Mouse (Mus musculus): ENCODE measurements around the gene Vps53. TPM values are rescaled to one million over a fixed set of nuclear protein-coding genes. Genes with fewer than 3 reads are reported as not detected.
A peak's percentile ranks its signal among the peaks of the same experiment; 100 is the strongest.

Vps53 gene
- polyA plus RNA-seq, 1 experiment, result 55.8 TPM

DNA sequence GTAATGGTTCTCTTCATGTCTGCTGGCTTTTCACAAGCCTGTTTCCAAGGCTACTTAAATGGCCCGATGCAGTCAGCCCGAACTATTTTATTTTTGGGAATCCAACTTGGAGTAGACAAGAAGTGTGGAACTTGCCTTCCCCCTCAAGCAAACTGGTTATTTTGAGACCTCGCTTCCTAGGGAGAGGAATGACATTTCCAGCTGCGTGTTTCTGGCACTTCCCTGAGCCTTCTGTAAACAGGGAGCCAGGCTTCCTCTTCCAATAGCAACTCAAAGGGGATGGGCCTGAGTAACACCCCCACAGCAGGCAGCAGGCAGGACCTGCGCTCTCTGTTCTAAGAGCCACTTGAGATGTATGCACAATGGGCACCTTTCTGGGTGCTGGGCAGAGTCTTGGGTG is 136.6 kb downstream of the Vps53 start:
- TF ChIP-seq POLR2A (IDR thresholded peaks at IDR 0.05; ENCODE audit: borderline replicate concordance, extremely low read depth, insufficient read depth, insufficient read length, poor library complexity, severe bottlenecking) (no peak), CTCF (IDR thresholded peaks at IDR 0.05; ENCODE audit: borderline replicate concordance, extremely low read depth, insufficient read depth, insufficient read length) (no peak)
- peak; percentile 31 for DNase-seq (ENCODE audit: low read depth)

DNA sequence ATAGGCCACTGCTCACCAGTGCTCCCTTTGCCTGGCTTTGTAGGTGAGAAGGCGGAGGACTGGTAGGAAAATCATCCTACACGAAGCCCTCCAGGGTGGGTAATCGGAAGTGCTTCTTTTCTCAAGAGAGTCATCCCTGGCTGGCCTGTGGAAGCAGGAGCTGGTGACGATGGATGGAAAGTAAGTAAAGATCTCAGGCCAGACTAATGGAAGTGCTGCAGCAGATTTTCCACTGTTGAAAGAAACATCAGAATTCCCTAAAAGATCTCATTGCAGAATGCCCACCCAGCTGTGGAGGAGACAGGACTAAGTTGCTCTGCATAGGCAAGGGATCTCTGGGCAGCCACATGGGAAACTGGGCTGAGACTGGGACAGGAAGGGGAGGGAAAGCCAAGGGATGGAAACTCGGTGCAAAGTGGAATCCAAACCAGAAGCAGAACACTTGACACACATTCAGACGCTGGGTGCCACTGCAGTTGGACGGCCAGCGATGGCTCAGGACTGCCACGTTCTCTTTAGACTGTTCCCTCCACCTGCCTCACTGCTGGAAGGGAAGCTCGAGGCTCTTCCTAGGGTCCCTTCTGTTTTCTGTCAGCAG is 137.3 kb downstream of the Vps53 start:
- TF ChIP-seq CTCF (IDR thresholded peaks at IDR 0.05; ENCODE audit: borderline replicate concordance, extremely low read depth, insufficient read depth, insufficient read length), result no peak
- no peak for TF ChIP-seq POLR2A (IDR thresholded peaks at IDR 0.05; ENCODE audit: borderline replicate concordance, extremely low read depth, insufficient read depth, insufficient read length, poor library complexity, severe bottlenecking)
- DNase-seq (ENCODE audit: low read depth), result no peak

DNA sequence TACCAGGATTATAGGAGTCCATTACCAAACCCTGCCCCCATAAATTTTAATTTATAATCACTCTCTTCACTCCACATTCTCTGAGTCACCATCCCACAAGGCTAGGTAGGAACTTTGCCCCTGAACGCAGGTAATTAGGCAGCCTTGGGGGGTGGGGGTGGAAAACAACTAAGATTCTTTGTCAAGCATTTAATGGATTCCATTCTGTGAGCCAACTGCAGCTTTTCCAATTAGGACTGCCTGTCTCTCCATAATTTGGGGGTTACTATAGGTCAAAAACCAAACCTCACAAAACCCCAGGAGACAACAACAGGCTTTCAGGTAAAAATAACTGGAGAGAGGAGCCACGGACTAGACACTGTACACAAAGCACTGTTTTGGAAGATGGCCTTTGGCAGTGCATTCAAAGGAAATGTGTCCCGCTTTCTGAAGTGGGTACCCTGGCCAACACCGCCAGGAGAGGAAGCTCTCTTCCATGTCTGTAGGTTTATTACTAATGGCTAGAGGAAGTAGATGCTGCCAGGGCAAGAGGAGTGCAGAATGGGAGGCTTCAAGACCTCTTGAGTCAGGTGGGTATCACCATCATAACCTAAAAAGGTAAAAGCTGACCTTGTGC is 138.6 kb downstream of the Vps53 start:
- no peak for DNase-seq (ENCODE audit: low read depth)
- no peak for TF ChIP-seq CTCF (IDR thresholded peaks at IDR 0.05; ENCODE audit: borderline replicate concordance, extremely low read depth, insufficient read depth, insufficient read length)

- TF ChIP-seq POLR2A (IDR thresholded peaks at IDR 0.05; ENCODE audit: borderline replicate concordance, extremely low read depth, insufficient read depth, insufficient read length, poor library complexity, severe bottlenecking) (no peak), CTCF (IDR thresholded peaks at IDR 0.05; ENCODE audit: borderline replicate concordance, extremely low read depth, insufficient read depth, insufficient read length) (no peak)
- no peak for DNase-seq (ENCODE audit: low read depth)
Observed at GRCm38 (mm10) chr11:76040106-76040505, 139.3 kb downstream of the Vps53 start.

- no peak for DNase-seq (ENCODE audit: low read depth)
- TF ChIP-seq POLR2A (IDR thresholded peaks at IDR 0.05; ENCODE audit: borderline replicate concordance, extremely low read depth, insufficient read depth, insufficient read length, poor library complexity, severe bottlenecking), result no peak
Observed at GRCm38 (mm10) chr11:76039271-76040053, 140.0 kb downstream of the Vps53 start.

DNA sequence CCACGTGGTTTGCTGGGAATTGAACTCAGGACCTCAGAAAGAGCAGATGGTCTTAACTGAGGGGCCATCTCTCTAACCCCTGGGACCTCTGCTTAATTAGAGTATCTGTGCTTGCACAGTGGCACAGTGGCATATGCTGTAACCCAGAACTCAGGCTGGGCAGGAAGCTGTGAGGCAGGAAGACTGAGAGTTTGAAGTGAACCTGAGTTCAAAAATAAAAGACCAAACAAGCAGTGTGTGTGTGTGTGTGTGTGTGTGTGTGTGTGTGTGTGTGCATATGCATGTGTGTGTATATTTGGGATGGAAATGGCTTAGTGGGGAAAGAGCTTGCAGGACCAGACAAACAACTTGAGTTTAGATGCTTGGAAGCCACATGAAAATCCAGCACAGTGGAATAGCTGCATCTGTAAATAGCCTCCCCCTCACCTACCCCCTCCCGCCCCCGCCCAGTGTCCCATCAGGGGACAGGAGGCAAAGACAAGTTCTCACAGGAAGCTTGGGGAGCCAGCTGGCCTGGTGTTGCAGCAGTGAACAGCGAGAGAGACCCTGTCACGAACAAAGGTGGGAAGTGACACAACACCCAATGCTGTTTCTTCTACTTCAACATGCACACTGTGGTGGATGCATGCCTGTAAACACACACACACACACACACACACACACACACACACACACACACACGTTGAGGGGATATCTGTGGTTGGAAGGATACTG is 141.7 kb downstream of the Vps53 start:
- DNase-seq (ENCODE audit: low read depth), result no peak
- TF ChIP-seq CTCF (IDR thresholded peaks at IDR 0.05; ENCODE audit: borderline replicate concordance, extremely low read depth, insufficient read depth, insufficient read length) (no peak), POLR2A (IDR thresholded peaks at IDR 0.05; ENCODE audit: borderline replicate concordance, extremely low read depth, insufficient read depth, insufficient read length, poor library complexity, severe bottlenecking) (no peak)

DNA sequence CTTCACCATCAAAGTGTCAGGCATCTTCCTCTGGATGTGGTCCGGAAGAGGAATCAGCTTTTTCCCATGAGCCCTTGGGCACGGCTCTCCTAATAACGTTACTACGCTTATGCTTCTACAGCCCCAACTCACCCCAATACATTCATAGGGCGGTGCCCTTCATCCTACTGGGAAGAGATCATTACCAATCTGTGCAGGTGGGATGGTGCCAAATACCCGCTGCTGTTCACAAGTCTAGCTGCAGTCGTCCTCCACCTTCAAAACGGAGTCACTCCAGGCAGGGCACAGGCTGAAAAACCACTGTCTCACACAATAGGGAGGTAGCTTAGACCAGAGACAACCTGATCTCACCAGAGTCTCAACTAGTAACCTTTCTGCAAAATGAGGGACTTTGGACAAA is 144.3 kb downstream of the Vps53 start:
- DNase-seq (ENCODE audit: low read depth), result no peak
- no peak for TF ChIP-seq POLR2A (IDR thresholded peaks at IDR 0.05; ENCODE audit: borderline replicate concordance, extremely low read depth, insufficient read depth, insufficient read length, poor library complexity, severe bottlenecking)
- TF ChIP-seq CTCF (IDR thresholded peaks at IDR 0.05; ENCODE audit: borderline replicate concordance, extremely low read depth, insufficient read depth, insufficient read length), result no peak

DNA sequence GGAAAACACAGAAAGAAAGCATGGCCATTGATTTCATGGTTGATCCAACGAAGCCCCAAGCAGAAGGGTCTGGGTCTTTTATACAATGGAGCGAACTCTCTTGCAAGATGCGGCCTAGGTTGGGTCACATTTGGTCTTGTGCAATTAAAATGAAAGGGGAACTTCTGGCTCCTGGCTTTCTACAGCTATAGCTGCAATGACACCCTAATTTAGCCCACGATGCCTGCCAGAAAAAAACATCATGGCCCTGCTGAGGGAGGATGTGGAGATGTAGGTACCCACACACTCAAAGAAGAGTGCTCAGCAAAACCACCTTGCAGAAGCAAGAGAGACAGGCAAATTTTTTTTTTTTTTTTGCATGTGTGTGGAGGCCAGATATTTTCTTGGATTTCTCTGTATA is 145.6 kb downstream of the Vps53 start:
- DNase-seq (ENCODE audit: low read depth), result no peak
- TF ChIP-seq CTCF (IDR thresholded peaks at IDR 0.05; ENCODE audit: borderline replicate concordance, extremely low read depth, insufficient read depth, insufficient read length) (no peak), POLR2A (IDR thresholded peaks at IDR 0.05; ENCODE audit: borderline replicate concordance, extremely low read depth, insufficient read depth, insufficient read length, poor library complexity, severe bottlenecking) (no peak)

DNA sequence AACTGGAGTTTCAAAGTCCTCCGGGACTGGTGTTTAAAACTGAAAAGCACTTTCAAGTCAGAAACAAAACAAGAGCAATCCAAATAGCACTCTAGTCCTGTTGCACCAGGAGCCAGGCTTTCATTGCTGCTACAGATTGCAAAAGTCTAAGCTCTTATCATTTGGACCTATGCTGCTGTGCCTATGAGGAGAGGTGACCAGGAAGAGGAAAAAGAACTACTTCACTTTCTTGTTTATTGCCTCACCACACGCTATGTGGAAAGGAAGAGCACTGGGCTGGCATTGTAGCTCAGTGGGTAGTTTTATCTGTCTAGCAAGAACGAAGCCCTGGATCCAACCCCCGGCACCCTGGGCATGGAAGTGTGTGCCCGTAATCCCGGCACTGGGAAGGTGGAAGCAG is 146.1 kb downstream of the Vps53 start:
- no peak for TF ChIP-seq POLR2A (IDR thresholded peaks at IDR 0.05; ENCODE audit: borderline replicate concordance, extremely low read depth, insufficient read depth, insufficient read length, poor library complexity, severe bottlenecking)
- TF ChIP-seq CTCF (IDR thresholded peaks at IDR 0.05; ENCODE audit: borderline replicate concordance, extremely low read depth, insufficient read depth, insufficient read length), result no peak
- DNase-seq (ENCODE audit: low read depth), result no peak

DNA sequence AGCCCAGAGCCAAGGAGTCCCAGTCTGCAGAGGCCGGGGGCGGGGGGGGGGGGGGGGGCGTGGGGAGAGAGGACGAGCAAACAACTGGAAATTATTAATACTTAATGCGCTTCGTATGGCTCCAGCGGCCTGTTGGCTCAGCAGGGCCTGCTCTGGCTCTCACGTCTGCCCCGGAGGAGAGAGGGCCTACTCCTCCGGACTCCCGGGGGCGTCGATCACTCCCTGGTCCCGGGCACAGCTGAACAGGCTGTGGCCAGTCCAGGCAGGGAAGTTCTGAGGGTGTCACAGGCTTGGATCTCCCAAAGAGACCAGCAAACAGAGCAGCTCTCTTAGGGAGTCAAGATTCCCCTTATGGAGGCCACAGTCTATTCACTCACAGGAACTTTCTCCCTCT is 151.4 kb downstream of the Vps53 start:
- peak; percentile 14 for DNase-seq (ENCODE audit: low read depth)

More for the DNA sequence above, 151.4 kb downstream of the Vps53 start:
- no peak for TF ChIP-seq CTCF (IDR thresholded peaks at IDR 0.05; ENCODE audit: borderline replicate concordance, extremely low read depth, insufficient read depth, insufficient read length)
- no peak for TF ChIP-seq POLR2A (IDR thresholded peaks at IDR 0.05; ENCODE audit: borderline replicate concordance, extremely low read depth, insufficient read depth, insufficient read length, poor library complexity, severe bottlenecking)

Data from brain, embryonic 14.5 days (tissue).